Mouse (Mus musculus) liver, embryonic 14.5 days (tissue): Measurements from ENCODE around the gene Synpr. TPM values are rescaled to one million over a fixed set of nuclear protein-coding genes. Genes with fewer than 3 reads are reported as not detected.

Experiments
- ATAC-seq: fragments of 200-750 bp; cut with Nextera tagmentation; 2 replicates; pipeline ENCODE4 v1.8.0; 2017; ENCODE audit warnings: moderate number of reproducible peaks, mild to moderate bottlenecking, moderate library complexity; ENCODE audit not compliant: insufficient read depth
- DNase-seq, 3 experiments: peaks; one replicate each; pipeline ENCODE4 v3.0.0-alpha.2; 2012 to 2013; ENCODE audit warnings: low read depth in 3 of 3, low spot score in 3 of 3
- H3K27ac ChIP-seq: fragments of 300-500 bp; sonication (generic); 2 replicates; pipeline ENCODE4 v1.5.1; 2014; ENCODE audit warnings: moderate library complexity, mild to moderate bottlenecking, control low read depth, inconsistent platforms
- H3K27me3 ChIP-seq: fragments of 300-500 bp; sonication (generic); 2 replicates; pipeline ENCODE4 v1.6.1; 2014; ENCODE audit warnings: mild to moderate bottlenecking, low read length, moderate library complexity; ENCODE audit not compliant: control insufficient read depth, insufficient read depth
- H3K36me3 ChIP-seq: fragments of 300-500 bp; sonication (generic); replicated peaks from 2 replicates; pipeline ENCODE4 v1.6.1; 2014; ENCODE audit warnings: low read depth; ENCODE audit not compliant: control insufficient read depth, insufficient read depth
- H3K4me1 ChIP-seq, 2 experiments: fragments of 200-500 bp in 1 of 2; fragments of 300-500 bp in 1 of 2; sonication (generic) in 1 of 2; replicated peaks; 2 replicates each; pipeline ENCODE4 v1.6.1; 2012 to 2014; ENCODE audit warnings: antibody characterized with exemption in 1 of 2, inconsistent platforms in 1 of 2, low read length in 1 of 2; ENCODE audit not compliant: control insufficient read depth in 2 of 2, insufficient read depth in 2 of 2
- H3K4me2 ChIP-seq: fragments of 300-500 bp; sonication (generic); 2 replicates; pipeline ENCODE4 v1.6.1; 2014; ENCODE audit warnings: low read depth, mild to moderate bottlenecking, control low read depth, moderate library complexity
- H3K4me3 ChIP-seq, 2 experiments: fragments of 200-500 bp in 1 of 2; fragments of 300-500 bp in 1 of 2; sonication (generic) in 1 of 2; 2 replicates each; pipeline ENCODE4 v1.5.1; 2012 to 2014; ENCODE audit warnings: low read depth in 2 of 2, low read length in 2 of 2, mild to moderate bottlenecking in 2 of 2, control low read depth in 1 of 2, inconsistent platforms in 1 of 2, moderate library complexity in 1 of 2; ENCODE audit not compliant: insufficient read depth in 1 of 2
- H3K9ac ChIP-seq: fragments of 300-500 bp; sonication (generic); replicated peaks from 2 replicates; pipeline ENCODE4 v1.6.1; 2014; ENCODE audit warnings: mild to moderate bottlenecking, control low read depth, moderate library complexity
- H3K9me3 ChIP-seq: fragments of 300-500 bp; sonication (generic); 2 replicates; pipeline ENCODE4 v1.6.1; 2016; ENCODE audit warnings: low read length, mixed read lengths; ENCODE audit not compliant: control insufficient read depth
- CTCF ChIP-seq: IDR thresholded peaks from 2 replicates; pipeline ENCODE4 v1.5.1; 2016; ENCODE audit warnings: antibody characterized with exemption, low read depth, control low read depth
- EP300 ChIP-seq: IDR thresholded peaks from 2 replicates; pipeline ENCODE4 v1.6.1; 2016; ENCODE audit warnings: antibody characterized with exemption, low read depth
- WGBS: fragments of 180-500 bp; shearing (Covaris S2); extraction: QIAGEN DNeasy Blood & Tissue Kit; methylation state at CpG from one replicate; pipeline ENCODE4 v1.1.7; 2014; ENCODE audit not compliant: insufficient replicate concordance; 5-methylcytosine and 5-hydroxymethylcytosine counted together
- polyA plus RNA-seq, 2 experiments: library from polyadenylated mRNA; depleted of rRNA in 1 of 2; stranded (reverse) in 1 of 2; unstranded in 1 of 2; fragments of >200 nt; fragmentation: Nextera tagmentation in 1 of 2; extraction: Ambion mirVana in 1 of 2; gene quantifications; 2 replicates each; pipeline versions ENCODE4 v1.2.1 to v1.2.3; 2012 to 2014

Gene Synpr
- polyA plus RNA-seq, 2 experiments = 0.01 TPM; not detected in 1

GRCm38 (mm10) chr14:13262406-13262805, 22.2 kb upstream of the Synpr start:
- no peak overlapping the region for H3K9ac ChIP-seq
- DNase-seq (no peak), ATAC-seq (no peak)
- 19% methylated on average over 1 of the region's 1 CpGs for WGBS
- TF ChIP-seq EP300 = no peak
- TF ChIP-seq CTCF = no peak
- no peaks in the 10 kb centered on the region for H3K9me3 ChIP-seq
- H3K27me3 ChIP-seq = no peaks in the 10 kb centered on the region
- no peaks in the 10 kb centered on the region for H3K4me1 ChIP-seq
- no peak overlapping the region for H3K4me2 ChIP-seq
- no peak overlapping the region for H3K27ac ChIP-seq
- no peak overlapping the region for H3K4me3 ChIP-seq
- no peaks in the 10 kb centered on the region for H3K36me3 ChIP-seq

GRCm38 (mm10) chr14:13266331-13266730, 18.2 kb upstream of the Synpr start:
- Histone ChIP-seq H3K9me3 (no peaks in the 10 kb centered on the region), H3K9ac (no peak overlapping the region), H3K4me2 (no peak overlapping the region), H3K27me3 (no peaks in the 10 kb centered on the region), H3K4me1 (no peaks in the 10 kb centered on the region), H3K27ac (no peak overlapping the region), H3K36me3 (no peaks in the 10 kb centered on the region), H3K4me3 (no peak overlapping the region)
- TF ChIP-seq CTCF = no peak
- no peak for TF ChIP-seq EP300
- 53% methylated on average over 2 of the region's 2 CpGs for WGBS
- no peak for DNase-seq
- ATAC-seq = no peak

- Histone ChIP-seq H3K27me3 (no peaks in the 10 kb centered on the region), H3K4me2 (no peak overlapping the region), H3K36me3 (no peaks in the 10 kb centered on the region), H3K9ac (no peak overlapping the region), H3K9me3 (no peaks in the 10 kb centered on the region), H3K27ac (no peak overlapping the region), H3K4me1 (no peaks in the 10 kb centered on the region), H3K4me3 (no peak overlapping the region)
- TF ChIP-seq EP300 = no peak
- TF ChIP-seq CTCF = no peak
- WGBS = 53% methylated on average over 4 of the region's 4 CpGs
- ATAC-seq (no peak), DNase-seq (no peak)
Measured at GRCm38 (mm10) chr14:13267181-13267580, 17.4 kb upstream of the Synpr start.

- Histone ChIP-seq H3K36me3 (no peaks in the 10 kb centered on the region), H3K27me3 (no peaks in the 10 kb centered on the region), H3K4me1 (no peaks in the 10 kb centered on the region), H3K4me2 (no peak overlapping the region), H3K9ac (no peak overlapping the region), H3K27ac (no peak overlapping the region), H3K9me3 (no peaks in the 10 kb centered on the region), H3K4me3 (no peak overlapping the region)
- DNase-seq (no peak), ATAC-seq (no peak)
- 47% methylated on average over 4 of the region's 4 CpGs for WGBS
- TF ChIP-seq CTCF (no peak), EP300 (no peak)
Measured at GRCm38 (mm10) chr14:13283211-13283610, 1.4 kb upstream of the Synpr start.

GRCm38 (mm10) chr14:13284845-13285198, 242 bp downstream of the Synpr start:
- H3K4me1 ChIP-seq = no peaks in the 10 kb centered on the region
- no peak overlapping the region for H3K4me3 ChIP-seq
- H3K9ac ChIP-seq = no peak overlapping the region
- ATAC-seq (no peak), DNase-seq (no peak)
- no peaks in the 10 kb centered on the region for H3K9me3 ChIP-seq
- 6% methylated on average over 13 of the region's 13 CpGs for WGBS
- H3K4me2 ChIP-seq = no peak overlapping the region
- no peaks in the 10 kb centered on the region for H3K27me3 ChIP-seq
- H3K27ac ChIP-seq = no peak overlapping the region
- no peak for TF ChIP-seq CTCF
- TF ChIP-seq EP300 = no peak
- no peaks in the 10 kb centered on the region for H3K36me3 ChIP-seq
